Mouse (Mus musculus) limb, embryonic 15.5 days (tissue): ENCODE results near the gene Limd2. TPM values are rescaled to one million over a fixed set of nuclear protein-coding genes. Genes with fewer than 3 reads are reported as not detected.

Source experiments
- ATAC-seq: fragments of 200-750 bp; cut with Nextera tagmentation; 2 replicates; pipeline ENCODE4 v1.8.0; 2017; ENCODE audit warnings: low read depth, moderate TSS enrichment; ENCODE audit not compliant: insufficient number of reproducible peaks, low FRiP score, low TSS enrichment
- H3K27ac ChIP-seq: fragments of 300-500 bp; sonication (generic); 2 replicates; pipeline ENCODE4 v1.5.1; 2015; ENCODE audit warnings: moderate library complexity, mild to moderate bottlenecking, inconsistent platforms
- H3K27me3 ChIP-seq: fragments of 300-500 bp; sonication (generic); 2 replicates; pipeline ENCODE4 v1.6.1; 2015; ENCODE audit warnings: inconsistent platforms
- H3K36me3 ChIP-seq: fragments of 300-500 bp; sonication (generic); 2 replicates; pipeline ENCODE4 v1.6.1; 2015; ENCODE audit warnings: inconsistent platforms
- H3K4me1 ChIP-seq: fragments of 300-500 bp; sonication (generic); 2 replicates; pipeline ENCODE4 v1.6.1; 2015; ENCODE audit warnings: inconsistent platforms
- H3K4me2 ChIP-seq: fragments of 300-500 bp; sonication (generic); 2 replicates; pipeline ENCODE4 v1.6.1; 2015; ENCODE audit warnings: mild to moderate bottlenecking, inconsistent platforms
- H3K4me3 ChIP-seq: fragments of 300-500 bp; sonication (generic); 2 replicates; pipeline ENCODE4 v1.5.1; 2015; ENCODE audit warnings: mild to moderate bottlenecking, inconsistent platforms
- H3K9ac ChIP-seq: fragments of 300-500 bp; sonication (generic); 2 replicates; pipeline ENCODE4 v1.6.1; 2015; ENCODE audit warnings: inconsistent platforms
- H3K9me3 ChIP-seq: fragments of 300-500 bp; sonication (generic); 2 replicates; pipeline ENCODE4 v1.6.1; 2016; ENCODE audit warnings: inconsistent platforms
- WGBS: fragments of 180-500 bp; shearing (Covaris S2); methylation state at CpG from one replicate; pipeline ENCODE4 v1.1.7; 2015; 5-methylcytosine and 5-hydroxymethylcytosine counted together
- polyA plus RNA-seq: library from polyadenylated mRNA; unstranded; fragments of >200 nt; fragmentation: Nextera tagmentation; extraction: Ambion mirVana; gene quantifications from 2 replicates; pipeline ENCODE4 v1.2.1, GENCODE M21; 2015

Limd2 gene
- polyA plus RNA-seq, 1 experiment from 2014 or later: 221 TPM

- Histone ChIP-seq H3K4me2 (no peak overlapping the region), H3K9ac (no peak overlapping the region), H3K27ac (no peak overlapping the region), H3K36me3 (peaks cover 44% of the 10 kb centered on the region), H3K27me3 (no peaks in the 10 kb centered on the region), H3K4me1 (peaks cover 6% of the 10 kb centered on the region), H3K4me3 (no peak overlapping the region), H3K9me3 (no peaks in the 10 kb centered on the region)
- ATAC-seq: no peak
- 71% methylated on average over 7 of the region's 7 CpGs for WGBS
These were observed 10.1 kb upstream of the Limd2 start for GRCm38 (mm10) chr11:106170807-106171206.

DNA sequence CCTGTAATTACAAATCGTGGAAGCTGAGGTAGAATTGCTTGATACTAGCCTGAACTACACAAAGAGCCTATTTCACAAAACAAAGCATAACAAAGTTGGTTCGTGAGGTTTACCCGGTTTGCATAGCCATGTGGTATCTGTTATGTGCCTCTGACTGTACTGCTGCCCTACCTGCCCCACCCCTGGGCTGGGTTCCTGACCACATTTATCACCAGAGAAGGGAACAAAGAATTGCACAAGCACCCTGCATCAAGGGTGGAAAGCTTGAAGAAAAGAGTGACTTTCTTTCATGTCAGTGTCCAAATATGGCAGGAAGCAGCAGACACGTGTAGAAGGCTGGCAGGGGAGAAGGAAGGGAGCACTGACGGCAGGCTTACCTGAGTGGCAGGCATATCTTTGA, 6.8 kb upstream of the Limd2 start:
- Histone ChIP-seq H3K27ac (no peak overlapping the region), H3K4me3 (no peak overlapping the region), H3K27me3 (no peaks in the 10 kb centered on the region), H3K36me3 (peaks cover 67% of the 10 kb centered on the region), H3K4me1 (no peaks in the 10 kb centered on the region), H3K9me3 (no peaks in the 10 kb centered on the region), H3K9ac (no peak overlapping the region), H3K4me2 (no peak overlapping the region)
- ATAC-seq: no peak
- 73% methylated on average over 5 of the region's 5 CpGs for WGBS

DNA sequence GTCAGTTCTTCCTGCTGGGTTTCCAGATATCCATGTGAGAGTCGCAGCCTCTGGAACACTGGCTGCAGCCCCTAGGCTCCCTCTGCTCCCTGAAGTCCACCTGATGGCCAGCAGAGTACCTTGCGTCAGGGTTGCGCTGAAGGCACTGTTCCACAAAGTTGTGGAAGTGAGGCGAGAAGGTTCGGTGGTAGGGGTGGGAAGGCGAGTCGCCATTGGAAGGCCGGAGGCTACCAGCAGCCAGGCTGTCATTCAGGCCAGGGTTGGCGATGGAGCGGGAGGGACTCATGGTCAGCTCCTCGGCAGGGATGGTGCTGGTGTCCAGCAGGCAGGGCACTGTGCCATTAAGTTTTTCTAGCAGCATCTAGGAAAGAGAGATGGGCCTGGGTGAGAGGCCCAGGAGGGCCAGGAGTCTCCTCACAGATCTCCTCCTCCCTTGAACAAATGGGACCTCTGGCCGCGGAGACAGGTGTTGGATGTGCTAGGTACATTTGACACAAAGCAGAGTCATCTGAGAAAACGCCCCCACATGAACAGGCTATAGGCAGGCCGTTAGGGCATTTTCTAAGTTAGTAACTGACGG, 4.0 kb upstream of the Limd2 start:
- 91% methylated on average over 16 of the region's 16 CpGs for WGBS
- Histone ChIP-seq H3K9me3 (no peaks in the 10 kb centered on the region), H3K4me3 (no peak overlapping the region), H3K9ac (no peak overlapping the region), H3K4me1 (peaks cover 21% of the 10 kb centered on the region), H3K4me2 (no peak overlapping the region), H3K36me3 (peaks cover 55% of the 10 kb centered on the region), H3K27me3 (no peaks in the 10 kb centered on the region), H3K27ac (no peak overlapping the region)
- no peak for ATAC-seq

DNA sequence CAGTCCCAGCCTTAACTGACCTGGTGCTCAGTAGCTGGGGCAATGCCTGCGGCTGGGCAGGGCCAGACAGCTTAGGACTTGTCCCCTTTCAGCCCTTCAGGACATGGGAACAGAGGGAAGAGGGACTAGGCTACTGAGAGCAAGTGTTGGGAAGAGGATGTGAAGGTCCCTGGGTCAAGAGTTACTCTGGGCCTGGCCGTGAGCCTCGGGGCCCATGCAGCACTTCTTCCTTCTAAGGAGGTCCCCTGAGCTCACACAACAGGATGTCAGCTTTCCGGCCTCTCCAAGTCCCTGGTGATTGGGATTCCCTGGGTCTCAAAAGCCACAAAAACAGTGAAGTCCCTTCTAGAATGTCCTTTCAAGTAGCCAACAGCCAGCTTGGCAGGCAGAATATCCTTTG, 2.9 kb upstream of the Limd2 start:
- Histone ChIP-seq H3K27me3 (no peaks in the 10 kb centered on the region), H3K9ac (no peak overlapping the region), H3K4me3 (no peak overlapping the region), H3K4me1 (peaks cover 32% of the 10 kb centered on the region), H3K36me3 (peaks cover 49% of the 10 kb centered on the region), H3K4me2 (no peak overlapping the region), H3K27ac (no peak overlapping the region), H3K9me3 (no peaks in the 10 kb centered on the region)
- 81% methylated on average over 4 of the region's 4 CpGs for WGBS
- no peak for ATAC-seq

GRCm38 (mm10) chr11:106162237-106162636, 1.6 kb upstream of the Limd2 start:
- no peak for ATAC-seq
- no peak overlapping the region for H3K4me3 ChIP-seq
- WGBS: 57% methylated on average over 2 of the region's 2 CpGs
- no peaks in the 10 kb centered on the region for H3K9me3 ChIP-seq
- no peak overlapping the region for H3K4me2 ChIP-seq
- no peaks in the 10 kb centered on the region for H3K27me3 ChIP-seq
- peaks cover 42% of the 10 kb centered on the region for H3K4me1 ChIP-seq
- peaks cover 52% of the 10 kb centered on the region for H3K36me3 ChIP-seq
- H3K27ac ChIP-seq: no peak overlapping the region
- no peak overlapping the region for H3K9ac ChIP-seq

DNA sequence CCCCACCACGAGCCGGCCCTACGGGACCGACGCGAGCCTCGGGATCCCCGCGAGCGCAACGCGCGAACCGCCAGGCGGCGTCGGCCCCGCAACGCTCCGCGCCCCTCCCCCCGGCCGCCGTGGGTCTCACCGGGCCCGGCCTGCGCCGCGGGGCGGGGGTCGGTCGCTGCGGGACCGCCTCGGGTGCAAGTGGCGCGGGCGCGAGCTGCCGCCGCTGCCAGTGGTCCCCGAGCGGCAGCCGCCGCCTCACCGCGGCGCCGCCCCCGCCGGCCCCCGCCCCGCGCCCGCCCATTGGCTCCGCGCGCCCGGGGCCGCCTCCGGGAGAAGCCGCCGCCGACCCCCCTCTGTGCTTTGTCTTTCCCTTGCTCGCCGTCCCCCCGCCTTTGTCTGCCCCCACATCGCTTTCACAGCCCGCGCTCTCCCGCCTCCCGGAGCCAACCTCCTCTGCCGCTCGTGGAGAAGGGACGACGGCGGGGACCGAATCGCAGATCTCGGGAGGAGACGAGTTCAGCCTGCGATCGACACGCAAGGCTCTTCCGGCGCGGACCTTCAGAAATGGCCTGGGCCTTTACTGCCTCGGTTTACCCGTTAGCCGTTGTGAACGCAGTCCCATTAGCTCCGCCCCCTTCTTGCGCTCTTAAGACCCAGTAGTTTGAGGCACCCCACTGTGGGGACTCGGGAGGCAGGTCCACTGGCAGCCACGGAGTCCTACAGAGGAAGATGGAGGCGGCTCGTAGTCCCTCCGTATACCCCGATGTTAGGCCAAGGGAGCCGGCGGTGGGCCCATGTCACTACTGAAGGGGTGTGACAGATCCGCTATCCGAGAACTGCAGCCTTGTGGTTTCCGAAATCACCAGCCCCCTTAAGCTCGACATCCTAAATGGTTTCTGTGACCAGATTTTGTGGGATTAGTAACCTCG, 479 bp downstream of the Limd2 start:
- peak overlapping the region; percentile 78 for H3K4me3 ChIP-seq
- H3K27me3 ChIP-seq: no peaks in the 10 kb centered on the region
- H3K9ac ChIP-seq: peak overlapping the region; percentile 90
- under 1% methylated on average over 69 of the region's 106 CpGs for WGBS
- H3K36me3 ChIP-seq: peaks cover 51% of the 10 kb centered on the region
- ATAC-seq: peak; percentile 36; the same call in 1 of the 2 replicates
- no peaks in the 10 kb centered on the region for H3K9me3 ChIP-seq
- H3K4me2 ChIP-seq: peak overlapping the region; percentile 84
- peak overlapping the region; percentile 97 for H3K27ac ChIP-seq
- H3K4me1 ChIP-seq: peaks cover 49% of the 10 kb centered on the region

DNA sequence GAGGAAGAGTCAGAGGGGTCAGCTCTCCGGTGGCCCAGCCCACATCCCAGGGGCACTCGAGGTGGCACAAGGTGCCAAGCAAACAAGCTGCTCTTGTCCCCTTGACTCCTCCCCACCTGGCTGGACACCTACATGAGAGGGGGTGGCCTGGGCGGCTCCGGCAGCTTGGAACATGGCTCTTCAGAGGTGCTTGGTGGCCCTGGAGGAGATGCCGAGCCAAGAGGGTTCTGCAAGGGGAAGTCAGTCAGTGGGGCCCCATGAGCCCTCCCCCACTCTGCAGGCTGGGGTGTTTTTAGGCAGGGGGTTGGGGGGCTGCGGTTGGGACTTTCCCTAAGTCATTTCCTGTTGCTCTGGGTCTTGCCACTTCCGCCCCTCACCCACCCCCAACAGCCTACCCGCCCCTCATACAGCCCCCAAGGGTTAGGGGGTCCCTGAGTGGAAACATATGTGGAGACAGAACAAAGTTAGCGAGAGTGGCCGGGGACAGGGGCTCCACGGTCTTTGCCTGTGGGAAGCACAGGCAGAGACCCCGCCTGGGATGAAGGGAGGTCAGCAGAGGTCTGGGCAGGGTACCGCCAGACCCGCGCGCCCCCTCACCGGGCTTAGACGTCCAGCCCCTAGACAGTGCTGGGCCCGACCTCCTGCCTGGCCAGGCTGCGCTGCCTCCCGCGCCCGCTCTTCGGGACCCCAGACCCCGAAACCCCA, 1.3 kb downstream of the Limd2 start:
- H3K27me3 ChIP-seq: no peaks in the 10 kb centered on the region
- peak overlapping the region; percentile 84 for H3K4me2 ChIP-seq
- peaks cover 49% of the 10 kb centered on the region for H3K4me1 ChIP-seq
- H3K36me3 ChIP-seq: peaks cover 52% of the 10 kb centered on the region
- WGBS: under 1% methylated on average over 24 of the region's 25 CpGs
- ATAC-seq: peak; percentile 26
- no peaks in the 10 kb centered on the region for H3K9me3 ChIP-seq
- peak overlapping the region; percentile 97 for H3K27ac ChIP-seq
- H3K4me3 ChIP-seq: peak overlapping the region; percentile 78
- H3K9ac ChIP-seq: peak overlapping the region; percentile 90

DNA sequence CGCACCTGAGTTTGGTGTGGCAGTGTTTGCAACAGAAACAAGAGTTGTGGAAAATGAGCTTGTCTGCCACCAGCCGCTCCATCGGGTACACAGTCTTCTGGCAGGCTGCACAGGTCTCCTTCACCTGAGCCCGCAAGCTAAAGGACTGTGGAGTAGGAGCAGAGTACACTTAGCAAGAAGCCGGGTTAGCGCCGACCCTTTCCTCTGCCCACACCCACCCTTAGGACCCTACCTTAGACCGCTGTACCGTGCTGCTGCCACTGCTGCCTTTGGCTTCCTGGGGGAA, 1.8 kb downstream of the Limd2 start:
- ATAC-seq: no peak
- H3K36me3 ChIP-seq: peaks cover 52% of the 10 kb centered on the region
- H3K27ac ChIP-seq: peak overlapping the region; percentile 97
- WGBS: 19% methylated on average over 9 of the region's 9 CpGs
- H3K4me3 ChIP-seq: peak overlapping the region; percentile 78
- H3K9ac ChIP-seq: peak overlapping the region; percentile 90
- no peaks in the 10 kb centered on the region for H3K9me3 ChIP-seq
- peak overlapping the region; percentile 84 for H3K4me2 ChIP-seq
- peaks cover 49% of the 10 kb centered on the region for H3K4me1 ChIP-seq
- H3K27me3 ChIP-seq: no peaks in the 10 kb centered on the region

- H3K4me1 ChIP-seq: peaks cover 49% of the 10 kb centered on the region
- H3K27me3 ChIP-seq: no peaks in the 10 kb centered on the region
- peak overlapping the region; percentile 78 for H3K4me3 ChIP-seq
- peak overlapping the region; percentile 97 for H3K27ac ChIP-seq
- H3K4me2 ChIP-seq: peak overlapping the region; percentile 84
- peak overlapping the region; percentile 90; the same call in 1 of the 2 replicates for H3K9ac ChIP-seq
- 43% methylated on average over 14 of the region's 14 CpGs for WGBS
- H3K9me3 ChIP-seq: no peaks in the 10 kb centered on the region
- peaks cover 52% of the 10 kb centered on the region for H3K36me3 ChIP-seq
- no peak for ATAC-seq
These were observed 2.4 kb downstream of the Limd2 start for GRCm38 (mm10) chr11:106158081-106158929.

DNA sequence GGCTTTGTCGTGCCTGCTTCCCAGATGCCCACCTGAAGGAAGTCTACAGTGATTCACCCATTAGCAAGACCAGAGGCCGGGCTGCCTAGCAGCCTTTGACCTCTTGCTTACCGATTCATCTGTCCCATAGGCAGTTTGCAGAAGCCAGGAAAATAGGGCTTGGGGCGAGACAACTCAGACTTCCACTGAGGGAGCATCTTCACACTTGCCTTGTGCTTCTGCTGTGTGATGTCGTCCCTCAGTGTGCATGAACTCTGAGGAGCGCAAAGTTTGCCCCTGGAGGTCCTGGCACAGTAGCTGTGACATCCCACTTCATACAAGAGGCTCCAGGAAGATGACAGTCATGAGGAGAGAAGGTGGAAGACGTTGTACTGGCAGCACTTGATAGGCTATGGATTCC, 3.5 kb downstream of the Limd2 start:
- H3K27ac ChIP-seq: no peak overlapping the region
- no peak for ATAC-seq
- peaks cover 56% of the 10 kb centered on the region for H3K36me3 ChIP-seq
- H3K27me3 ChIP-seq: no peaks in the 10 kb centered on the region
- H3K9me3 ChIP-seq: no peaks in the 10 kb centered on the region
- H3K4me1 ChIP-seq: peaks cover 46% of the 10 kb centered on the region
- H3K4me2 ChIP-seq: no peak overlapping the region
- WGBS: 83% methylated on average over 7 of the region's 7 CpGs
- no peak overlapping the region for H3K4me3 ChIP-seq
- no peak overlapping the region for H3K9ac ChIP-seq

DNA sequence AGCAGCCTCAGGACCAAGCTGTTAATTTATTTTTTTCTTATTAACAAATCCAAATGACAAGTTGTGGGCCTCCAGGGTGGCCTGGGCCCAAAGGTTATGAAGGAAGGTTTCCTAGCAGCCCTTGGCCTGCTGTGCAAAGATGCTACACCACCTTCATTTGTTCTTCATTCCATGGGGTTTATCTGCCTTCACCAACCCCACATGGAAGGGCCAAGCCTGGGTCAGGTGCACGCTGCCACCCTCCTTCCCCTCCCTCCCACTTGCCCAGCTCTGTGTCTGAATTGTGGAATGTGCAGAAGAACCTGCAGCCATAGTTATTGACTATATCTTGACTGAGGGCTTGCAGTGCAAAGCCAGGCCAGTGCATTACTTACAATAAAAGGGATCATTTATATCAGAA, 4.4 kb downstream of the Limd2 start:
- Histone ChIP-seq H3K9me3 (no peaks in the 10 kb centered on the region), H3K27me3 (no peaks in the 10 kb centered on the region), H3K4me3 (no peak overlapping the region), H3K36me3 (peaks cover 65% of the 10 kb centered on the region), H3K9ac (no peak overlapping the region), H3K4me2 (no peak overlapping the region), H3K27ac (no peak overlapping the region), H3K4me1 (peaks cover 38% of the 10 kb centered on the region)
- 56% methylated on average over 1 of the region's 1 CpGs for WGBS
- no peak for ATAC-seq
